Mouse (Mus musculus): Measurements from ENCODE around the gene Pimreg.

Pimreg gene

DNA sequence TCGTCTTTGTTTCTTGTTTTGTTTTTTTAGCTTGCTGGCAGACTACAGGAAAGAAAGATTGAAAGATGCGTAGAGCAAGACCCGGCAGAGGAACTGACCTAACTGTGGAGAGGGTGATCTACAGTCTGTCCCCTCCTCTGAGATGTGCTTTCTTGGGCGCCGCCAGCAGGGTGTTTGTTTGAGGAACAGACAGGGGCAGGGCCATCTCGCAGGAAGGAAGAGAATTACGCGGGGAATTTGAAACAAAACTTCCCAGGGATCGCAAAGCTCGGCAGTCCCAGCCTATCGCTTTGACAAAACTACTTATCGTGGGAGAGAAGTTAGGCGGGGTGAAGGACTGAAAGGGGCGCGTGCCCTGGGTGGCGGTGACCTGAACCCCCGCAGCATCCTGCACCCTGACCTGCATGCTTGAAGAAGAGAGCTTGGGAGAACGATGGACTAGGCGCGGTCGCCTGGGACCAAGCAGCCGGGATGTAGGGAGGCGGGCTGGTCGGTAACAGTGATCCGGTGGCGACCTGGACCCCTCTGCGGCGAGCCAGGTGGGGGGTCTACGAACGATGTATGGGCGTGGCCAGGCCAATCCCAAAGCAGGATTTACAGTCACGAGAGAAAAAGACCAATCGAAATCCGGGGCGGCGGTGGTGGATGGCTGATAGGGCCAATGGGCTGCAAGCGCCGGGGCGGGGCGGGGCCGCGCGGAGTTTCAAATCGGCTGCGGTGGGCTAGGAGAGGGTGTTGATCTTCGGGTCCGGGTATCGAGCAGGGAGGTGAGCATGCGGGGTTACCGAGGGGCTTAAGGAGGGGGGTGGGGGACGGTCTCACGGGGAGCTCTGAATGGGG lies at the start of gene Pimreg:
Pimreg (plus strand) TSS at position 265 of the 840 bp plus-strand sequence.
- peak; percentile 81 to 92 for DNase-seq (ENCODE audit: inconsistent age in 2 of 2, low spot score in 1 of 2)

DNA sequence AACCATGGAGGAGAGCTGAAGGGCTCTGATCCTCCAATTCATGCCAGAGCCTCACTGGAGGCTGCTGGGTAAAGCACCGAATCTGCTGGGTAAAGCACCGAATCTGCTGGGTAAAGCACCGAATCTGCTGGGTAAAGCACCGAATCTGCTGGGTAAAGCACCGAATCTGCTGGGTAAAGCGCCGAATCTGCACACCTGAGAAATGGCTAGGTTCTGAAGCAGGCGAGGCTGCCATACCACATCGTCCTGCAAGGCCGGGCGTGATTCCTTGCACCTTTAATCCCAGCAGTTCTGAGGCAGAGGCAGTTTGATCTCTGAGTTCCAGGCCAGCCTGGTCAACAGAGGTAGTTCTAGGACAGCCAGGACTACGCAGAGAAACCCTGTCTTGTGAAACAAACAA lies 49.4 kb upstream of the Pimreg start:
- DNase-seq (ENCODE audit: inconsistent age in 2 of 2, low spot score in 1 of 2), result no peak

DNA sequence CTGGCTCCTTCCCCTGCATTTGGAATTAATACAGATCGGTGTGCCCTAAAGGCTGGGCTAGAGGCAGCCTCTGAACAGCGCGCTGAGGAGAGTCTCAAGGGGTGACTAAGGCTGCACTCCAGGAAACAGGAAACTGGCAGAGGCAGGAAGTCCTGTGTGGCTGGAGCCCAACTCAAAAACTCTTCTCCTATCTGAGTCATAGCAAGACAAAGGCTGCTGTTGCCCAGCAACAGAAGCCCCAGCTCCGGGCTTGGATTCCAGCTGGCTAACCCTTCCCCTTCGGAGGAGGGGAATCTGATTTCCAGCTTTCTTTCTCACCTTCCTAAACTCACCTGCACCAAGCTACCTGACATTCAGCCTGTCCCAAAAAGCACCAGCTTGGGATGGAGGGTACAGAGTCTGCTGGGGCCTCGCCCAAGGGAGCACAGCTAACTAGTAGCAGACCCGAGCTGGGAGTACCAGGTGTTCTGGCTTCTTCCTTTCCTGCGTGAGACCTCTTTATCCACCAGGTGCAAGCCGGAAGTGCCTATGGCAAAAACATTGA lies 45.8 kb upstream of the Pimreg start:
- peak; percentile 55 to 77 for DNase-seq (ENCODE audit: inconsistent age in 2 of 2, low spot score in 1 of 2)

DNA sequence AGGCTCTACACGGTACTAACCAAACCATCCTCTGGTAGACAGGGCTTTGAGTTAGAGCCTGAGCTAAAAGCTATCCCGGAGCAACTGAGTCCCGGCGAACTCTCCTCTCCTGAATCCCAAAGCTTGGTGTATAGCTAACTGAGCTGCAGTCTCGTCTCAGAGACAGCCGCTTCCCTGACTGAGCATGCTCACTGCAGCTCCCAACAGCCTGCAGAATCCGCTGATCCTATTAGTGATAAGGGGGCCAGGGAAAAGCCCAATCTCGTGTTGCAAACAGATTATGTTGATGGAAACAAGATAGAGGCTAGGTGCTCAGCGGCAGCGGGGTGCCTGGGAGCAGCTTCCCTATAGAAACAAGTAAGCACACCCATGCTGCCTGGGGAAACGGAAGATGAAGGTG lies 45.0 kb upstream of the Pimreg start:
- no peak for DNase-seq (ENCODE audit: inconsistent age in 2 of 2, low spot score in 1 of 2)

DNA sequence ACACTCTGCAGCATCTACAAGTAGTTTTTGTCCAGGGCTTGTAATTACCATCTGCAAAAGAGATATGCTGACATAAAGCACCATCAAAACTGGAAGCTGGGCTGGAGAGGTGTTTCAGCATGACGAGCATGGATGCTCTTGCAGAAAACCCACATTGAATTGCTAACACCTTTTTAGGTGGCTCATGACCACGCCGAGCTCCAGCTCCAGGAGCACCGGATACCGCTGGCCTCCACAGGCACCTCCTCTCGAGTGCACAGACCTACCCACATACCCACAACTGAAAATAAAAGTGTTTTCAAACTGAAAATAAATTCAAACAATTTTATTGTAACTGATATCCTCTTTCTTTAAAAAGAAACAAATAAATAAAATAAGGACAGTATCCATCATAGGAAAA lies 41.6 kb upstream of the Pimreg start:
- no peak for DNase-seq (ENCODE audit: inconsistent age in 2 of 2, low spot score in 1 of 2)

DNA sequence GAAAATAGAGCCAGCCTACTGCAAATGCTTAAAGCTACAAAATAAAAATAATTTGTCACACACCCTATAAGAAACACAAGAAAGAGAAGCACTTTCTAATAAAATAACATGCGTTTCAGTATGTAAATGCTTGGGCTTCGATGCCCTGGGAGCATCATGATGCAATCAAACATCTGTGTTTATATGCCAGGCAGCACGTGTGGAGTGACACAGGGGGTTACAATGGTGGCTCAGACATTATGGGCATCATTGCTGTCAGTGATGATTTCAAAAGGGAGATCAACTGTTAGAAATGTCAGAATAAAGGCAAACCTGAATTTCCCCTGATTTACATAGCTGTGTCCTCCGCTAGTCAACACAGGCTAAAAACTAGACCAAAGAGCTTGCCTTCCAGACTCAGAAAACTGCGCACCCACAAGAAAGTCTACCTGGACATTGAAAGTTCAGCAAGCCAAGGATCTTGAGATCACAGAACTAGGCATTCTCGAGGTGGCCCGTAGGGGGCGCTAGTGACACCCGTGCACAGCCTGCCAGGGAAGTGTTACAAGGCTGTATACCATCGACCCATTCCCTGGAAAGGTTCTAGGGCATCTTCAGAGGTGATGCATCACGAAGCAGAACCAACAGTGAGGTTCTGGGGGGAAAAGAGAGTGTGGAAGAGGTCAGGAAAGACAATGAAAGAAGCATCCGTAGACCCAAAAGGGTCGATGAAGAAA lies 39.5 kb upstream of the Pimreg start:
- peak; percentile 22 to 57 for DNase-seq (ENCODE audit: inconsistent age in 2 of 2, low spot score in 1 of 2)

DNA sequence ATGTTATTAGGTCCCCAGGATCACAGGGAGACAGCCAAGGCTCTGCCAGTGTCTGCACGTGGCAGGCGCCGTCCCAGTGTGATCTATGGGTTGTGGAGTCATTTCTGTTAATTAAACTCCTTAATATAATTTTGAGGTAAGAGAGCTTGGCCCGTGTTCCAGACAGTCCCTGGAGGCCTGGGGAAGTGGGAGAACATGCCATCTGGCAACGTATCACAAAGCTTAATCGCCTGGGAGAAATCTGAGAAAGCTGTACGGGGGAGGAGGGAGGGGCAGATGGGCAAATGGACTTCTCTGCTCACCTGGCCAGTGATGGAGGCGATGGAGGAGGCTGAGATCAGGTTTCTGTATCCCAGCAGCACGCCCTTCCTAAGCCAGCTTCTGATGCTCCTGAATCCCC lies 38.7 kb upstream of the Pimreg start:
- peak in 1 of 2 experiments; percentile 44 for DNase-seq (ENCODE audit: inconsistent age in 2 of 2, low spot score in 1 of 2)

DNA sequence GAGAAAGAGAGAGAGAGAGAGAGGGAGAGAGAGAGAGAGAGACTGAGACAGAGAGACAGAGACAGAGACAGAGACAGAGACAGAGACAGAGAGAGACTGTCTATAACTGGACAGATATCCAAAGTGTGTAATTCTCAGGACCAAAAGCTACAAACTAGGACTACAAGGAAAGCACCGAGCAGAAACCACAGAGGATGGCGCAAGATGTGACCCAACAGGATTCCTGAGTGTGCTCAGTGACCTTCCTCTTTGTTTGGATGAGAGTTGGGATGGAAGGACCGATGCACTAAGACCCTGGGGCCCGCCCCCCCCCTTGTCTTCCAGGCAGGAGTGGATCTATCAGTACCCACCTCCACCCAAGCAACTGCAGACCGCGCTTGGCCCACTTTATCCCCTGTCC lies 36.3 kb upstream of the Pimreg start:
- no peak for DNase-seq (ENCODE audit: inconsistent age in 2 of 2, low spot score in 1 of 2)

DNA sequence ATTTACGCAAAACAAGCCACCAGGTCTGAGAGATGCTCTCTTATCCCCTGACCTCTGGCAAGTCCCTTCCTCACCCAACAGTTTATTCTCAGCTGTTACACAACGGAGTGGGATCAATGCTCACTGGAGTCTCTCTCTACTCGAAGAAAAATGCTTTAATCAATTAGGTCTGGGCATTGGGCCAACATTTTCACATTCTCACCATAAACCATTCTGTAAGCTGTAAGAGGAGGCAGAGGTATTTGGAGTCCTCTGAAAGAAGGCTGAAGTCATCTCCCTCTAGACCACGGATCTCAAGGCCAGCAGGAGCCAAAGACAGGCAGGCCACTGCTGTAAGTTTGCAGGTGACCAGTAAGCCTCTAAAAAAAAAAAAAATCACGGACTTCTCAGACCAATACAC lies 31.5 kb upstream of the Pimreg start:
- no peak for DNase-seq (ENCODE audit: inconsistent age in 2 of 2, low spot score in 1 of 2)

DNA sequence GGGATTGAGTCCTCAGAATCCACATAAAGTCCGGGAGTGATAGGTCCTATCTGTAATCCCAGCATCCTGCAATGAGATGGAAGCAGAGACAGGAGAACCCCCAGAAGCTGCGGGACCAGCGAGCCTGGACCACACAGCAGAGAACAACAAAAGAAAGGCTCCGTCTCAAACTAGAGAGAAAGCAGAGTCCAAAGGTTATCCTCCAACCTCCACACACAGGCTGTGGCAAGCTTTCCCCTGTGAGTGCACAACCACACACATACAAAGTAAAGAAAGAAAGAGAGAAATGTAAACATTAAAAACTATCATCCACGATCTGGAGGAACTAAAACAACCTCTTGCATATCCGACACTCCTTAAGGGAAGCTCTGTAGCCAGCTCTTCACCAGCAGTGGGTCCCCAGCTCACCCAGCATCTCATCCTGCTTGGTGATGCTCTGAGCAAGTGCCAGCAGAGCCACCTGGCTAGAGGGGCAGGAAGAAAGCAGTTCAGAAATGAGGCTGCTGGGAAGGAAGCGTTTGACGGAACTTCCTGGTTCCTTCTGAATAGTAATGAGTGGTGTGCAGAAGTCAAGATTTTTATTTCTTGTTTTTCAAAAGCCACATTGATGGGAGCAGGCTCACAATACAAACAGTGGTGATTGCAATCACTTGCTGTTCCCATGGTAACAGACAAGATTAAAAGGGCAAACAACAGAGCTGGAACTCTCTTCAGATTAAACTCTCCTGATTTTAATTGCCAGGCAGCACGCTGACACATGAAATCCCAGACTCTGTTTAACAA lies 30.7 kb upstream of the Pimreg start:
- DNase-seq (ENCODE audit: inconsistent age in 2 of 2, low spot score in 1 of 2), result no peak

DNA sequence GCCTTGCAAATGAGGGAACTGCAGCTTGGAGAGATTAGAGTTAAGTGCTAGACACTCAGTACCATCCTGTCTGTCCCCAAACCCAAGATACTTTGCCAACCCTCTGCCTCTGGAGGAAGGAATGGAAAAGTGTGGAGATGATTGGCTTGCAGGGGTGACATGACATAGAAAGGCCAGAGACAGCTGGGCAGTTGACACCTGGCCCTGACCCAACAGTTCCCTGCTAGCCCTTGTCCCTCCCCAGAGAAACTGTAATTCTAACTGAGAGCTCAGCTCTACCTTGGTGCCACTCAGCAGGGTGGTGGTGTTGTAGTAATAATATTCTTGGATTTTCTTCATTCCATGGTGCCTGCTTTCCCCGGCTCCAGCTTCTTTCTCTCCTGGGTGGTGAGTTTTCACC lies 29.9 kb upstream of the Pimreg start:
- no peak for DNase-seq (ENCODE audit: inconsistent age in 2 of 2, low spot score in 1 of 2)

DNA sequence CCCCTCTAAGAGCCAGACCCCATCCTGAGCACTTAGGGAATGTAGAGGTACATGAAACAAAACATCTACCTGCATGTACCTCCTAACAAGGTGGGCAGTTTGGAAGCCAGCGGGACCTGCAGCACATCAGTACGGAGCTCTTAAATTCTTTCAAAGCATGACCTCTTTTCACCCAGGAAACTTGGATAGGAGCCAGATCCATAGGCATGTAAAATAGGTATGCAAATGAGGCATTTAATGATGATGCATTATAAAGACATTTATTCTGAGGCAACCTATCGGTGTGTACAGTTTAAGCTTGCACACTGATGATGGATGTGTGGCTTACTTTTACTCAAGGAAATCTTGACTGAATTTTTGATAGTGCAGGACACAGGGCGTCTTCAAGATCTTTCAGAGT lies 27.2 kb upstream of the Pimreg start:
- no peak for DNase-seq (ENCODE audit: inconsistent age in 2 of 2, low spot score in 1 of 2)

DNA sequence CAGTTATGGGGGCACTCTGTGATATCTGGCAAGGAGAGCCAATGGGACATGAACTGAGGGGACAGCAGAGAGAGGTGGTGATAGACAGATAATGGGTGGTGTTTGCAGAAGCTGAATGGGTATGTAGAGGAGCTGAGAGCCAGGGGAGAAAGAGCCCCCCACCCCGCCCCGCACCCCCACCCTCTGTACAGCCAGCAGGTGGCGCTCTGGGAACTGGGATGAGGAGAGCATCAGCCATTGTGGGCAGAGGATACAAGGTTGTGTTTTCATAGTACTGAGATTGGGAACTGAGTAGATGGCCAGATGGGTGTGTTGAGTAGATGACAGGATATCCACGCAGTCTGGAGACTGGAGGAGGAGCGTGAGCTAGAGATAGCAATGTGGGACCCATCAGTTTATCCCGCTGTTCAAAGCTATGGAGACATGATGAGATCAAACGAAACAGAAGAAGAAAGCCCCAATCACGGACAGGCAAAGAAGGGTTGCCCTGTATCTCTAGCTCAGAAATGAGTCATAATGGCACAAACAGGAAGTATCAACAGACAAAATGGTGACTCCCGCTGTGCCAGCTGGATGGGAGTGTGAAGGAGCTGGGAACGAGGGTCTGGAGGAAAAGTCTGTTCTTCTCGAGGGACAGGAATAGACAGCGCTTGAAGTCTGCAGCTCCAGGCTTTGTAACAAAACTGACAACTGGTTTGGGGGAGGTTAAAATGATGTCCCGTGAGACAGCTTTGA lies 25.1 kb upstream of the Pimreg start:
- DNase-seq (ENCODE audit: inconsistent age in 2 of 2, low spot score in 1 of 2), result no peak

DNA sequence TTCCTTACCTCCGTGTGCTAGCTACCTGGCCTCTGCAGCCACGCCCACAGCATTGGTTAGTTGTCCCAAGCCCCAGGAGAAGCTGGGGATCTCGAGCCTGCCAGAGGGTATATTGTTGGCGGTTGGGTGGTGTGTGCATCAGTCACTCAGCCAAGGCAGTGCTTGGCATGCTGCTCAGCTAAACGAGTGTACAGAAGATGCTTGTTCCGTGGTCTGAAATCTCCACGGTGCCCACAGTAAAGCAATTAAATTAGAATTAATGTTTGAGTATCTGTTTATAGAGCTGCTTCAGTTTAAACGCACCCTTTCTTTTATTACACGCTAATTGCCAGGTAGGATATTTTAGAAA lies 24.6 kb upstream of the Pimreg start:
- DNase-seq (ENCODE audit: inconsistent age in 2 of 2, low spot score in 1 of 2), result no peak

DNA sequence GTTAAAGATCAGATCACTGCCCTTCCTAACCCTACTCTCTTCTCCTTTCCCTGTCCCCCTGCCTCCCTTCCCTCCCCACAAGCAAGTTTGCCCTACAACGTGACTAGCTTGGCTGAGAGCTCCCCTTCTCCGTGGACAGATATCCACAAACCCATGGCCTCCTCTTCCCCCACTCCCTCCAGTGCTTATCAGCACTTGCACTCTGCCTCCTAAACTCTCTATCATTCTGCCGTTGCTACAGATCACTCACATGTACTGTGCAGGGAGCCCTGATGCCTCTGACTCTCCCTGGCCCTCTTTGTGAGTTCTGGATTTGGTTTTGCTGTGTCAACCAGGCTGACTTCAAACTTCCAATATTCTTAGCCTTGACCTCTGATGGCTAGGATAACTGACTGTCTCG lies 20.8 kb upstream of the Pimreg start:
- no peak for DNase-seq (ENCODE audit: inconsistent age in 2 of 2, low spot score in 1 of 2)

DNA sequence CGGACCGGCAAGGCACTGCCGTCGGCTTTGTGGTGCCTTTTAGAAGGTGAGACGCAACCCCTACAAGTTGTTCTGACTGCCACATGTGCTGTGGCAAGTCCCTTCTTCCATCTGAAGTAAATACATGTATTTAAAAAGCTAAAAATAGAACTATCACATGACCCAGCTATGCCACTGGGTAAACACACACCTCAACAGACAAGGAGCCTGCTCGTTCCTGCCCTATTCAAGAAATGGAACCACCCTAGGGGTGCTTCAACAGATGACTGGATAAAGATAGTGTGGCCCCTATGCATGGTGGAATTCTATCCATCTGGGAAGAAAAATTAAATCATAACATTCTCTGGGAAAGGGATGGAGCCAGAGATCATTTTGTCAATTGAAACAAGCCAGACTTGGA lies 19.0 kb upstream of the Pimreg start:
- DNase-seq (ENCODE audit: inconsistent age in 2 of 2, low spot score in 1 of 2), result no peak

DNA sequence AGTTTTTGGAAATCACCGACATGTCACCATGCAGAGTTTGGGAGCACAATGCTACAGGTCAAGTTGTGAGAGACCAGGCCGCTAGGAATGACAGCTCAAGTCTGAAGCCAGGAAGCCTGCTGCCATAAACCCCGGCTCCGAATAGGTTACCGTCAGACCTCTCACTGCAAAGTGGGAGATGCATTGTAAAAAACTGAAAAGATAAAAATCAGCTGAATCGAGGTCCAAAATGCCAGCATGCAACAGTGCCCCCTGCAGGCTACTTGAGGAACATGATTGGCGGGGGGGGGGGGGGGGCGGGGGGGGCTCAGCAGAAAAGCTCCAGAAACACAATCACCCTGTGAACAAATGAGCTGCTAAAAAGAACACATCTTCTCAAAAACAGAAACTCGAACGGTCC lies 18.3 kb upstream of the Pimreg start:
- DNase-seq (ENCODE audit: inconsistent age in 2 of 2, low spot score in 1 of 2), result peak in 1 of 2 experiments; percentile 52

DNA sequence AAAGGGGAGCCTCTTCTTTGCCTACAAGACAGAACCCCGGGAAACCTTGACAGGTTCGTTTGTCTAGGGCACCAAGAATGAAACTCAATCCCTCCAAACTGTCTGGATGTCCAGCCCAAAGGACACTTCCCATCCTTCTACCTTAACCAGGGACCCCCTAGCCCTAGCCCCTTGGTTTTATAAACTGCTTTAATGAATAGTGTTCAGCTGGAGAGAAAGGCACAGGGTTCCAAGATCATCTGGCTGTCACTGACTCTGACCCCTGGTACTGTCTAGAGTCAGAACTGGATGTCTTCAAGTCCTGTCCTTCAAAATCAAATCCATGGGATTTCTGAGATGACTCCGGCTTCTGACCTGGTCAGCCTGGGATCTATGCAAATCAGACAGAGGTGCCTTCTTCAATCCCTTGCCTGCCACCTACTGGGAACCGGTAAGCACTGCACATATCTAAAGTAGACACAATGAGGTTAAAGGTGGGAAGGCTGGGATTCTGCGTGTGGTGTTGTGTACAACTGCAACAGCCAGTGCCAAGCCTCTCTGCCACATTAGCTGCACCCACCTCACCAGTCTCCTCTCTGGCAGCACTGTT lies 17.5 kb upstream of the Pimreg start:
- peak; percentile 59 to 88 for DNase-seq (ENCODE audit: inconsistent age in 2 of 2, low spot score in 1 of 2)

DNA sequence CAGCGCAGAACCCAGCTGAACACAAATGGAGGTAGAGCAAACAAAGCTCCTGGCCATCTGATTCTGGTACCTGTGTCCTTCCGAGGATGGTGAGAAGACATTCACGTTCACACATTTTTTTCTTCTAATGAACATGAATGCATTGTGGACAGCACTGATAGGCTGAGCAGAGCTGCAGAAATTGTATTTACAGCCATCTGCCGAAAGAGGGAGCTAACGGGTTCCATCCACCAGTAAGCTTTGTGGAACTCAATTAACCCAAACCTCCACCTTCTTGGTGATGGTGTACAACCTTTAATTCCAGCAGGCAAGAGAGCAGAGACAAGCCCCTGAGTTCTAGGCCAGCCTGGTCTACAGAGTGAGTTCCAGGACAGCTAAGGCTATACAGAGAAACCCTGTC lies 16.0 kb upstream of the Pimreg start:
- peak in 1 of 2 experiments; percentile 60 for DNase-seq (ENCODE audit: inconsistent age in 2 of 2, low spot score in 1 of 2)

DNA sequence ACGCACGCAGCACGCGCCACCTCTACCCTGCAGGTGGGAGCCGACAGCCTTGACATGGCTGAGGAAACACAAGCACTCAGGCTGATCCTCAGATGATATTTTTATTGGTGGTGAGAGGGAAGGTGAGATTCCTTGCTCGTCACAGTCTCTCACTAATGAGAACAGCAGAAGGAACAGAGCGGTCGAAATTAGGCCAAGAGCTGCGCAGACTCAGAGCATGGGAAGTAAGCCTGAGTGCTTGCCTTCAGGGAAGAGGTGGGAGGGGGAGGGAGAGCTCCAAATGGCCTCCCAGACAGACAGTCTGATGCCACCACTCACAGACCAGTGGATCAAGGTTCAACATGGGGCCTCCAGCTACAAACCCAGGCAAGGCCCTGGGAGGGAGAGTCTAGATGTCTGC lies 15.3 kb upstream of the Pimreg start:
- DNase-seq (ENCODE audit: inconsistent age in 2 of 2, low spot score in 1 of 2), result no peak

Data from adrenal gland, adult (tissue).